Mouse (Mus musculus) midbrain, embryonic 13.5 days (tissue): Measurements from ENCODE around the gene 1500009C09Rik. TPM values are rescaled to one million over a fixed set of nuclear protein-coding genes. Genes with fewer than 3 reads are reported as not detected.

Experiments used
- ATAC-seq: fragments of 200-750 bp; cut with Nextera tagmentation; 2 replicates; pipeline ENCODE4 v1.8.0; 2017; ENCODE audit warnings: mild to moderate bottlenecking, moderate TSS enrichment, moderate library complexity
- H3K27ac ChIP-seq: fragments of 300-500 bp; sonication (generic); 2 replicates; pipeline ENCODE4 v1.5.1; 2015; ENCODE audit warnings: inconsistent platforms, mild to moderate bottlenecking, moderate library complexity
- H3K27me3 ChIP-seq: fragments of 300-500 bp; sonication (generic); 2 replicates; pipeline ENCODE4 v1.6.1; 2015; ENCODE audit warnings: mild to moderate bottlenecking, inconsistent platforms
- H3K36me3 ChIP-seq: fragments of 300-500 bp; sonication (generic); 2 replicates; pipeline ENCODE4 v1.6.1; 2015; ENCODE audit warnings: mild to moderate bottlenecking, inconsistent platforms
- H3K4me1 ChIP-seq: fragments of 300-500 bp; sonication (generic); replicated peaks from 2 replicates; pipeline ENCODE4 v1.6.1; 2015; ENCODE audit warnings: inconsistent platforms
- H3K4me2 ChIP-seq: fragments of 300-500 bp; sonication (generic); replicated peaks from 2 replicates; pipeline ENCODE4 v1.6.1; 2015; ENCODE audit warnings: moderate library complexity, mild to moderate bottlenecking, inconsistent platforms
- H3K4me3 ChIP-seq: fragments of 300-500 bp; sonication (generic); replicated peaks from 2 replicates; pipeline ENCODE4 v1.5.1; 2015; ENCODE audit warnings: mild to moderate bottlenecking, inconsistent platforms
- H3K9ac ChIP-seq: fragments of 300-500 bp; sonication (generic); replicated peaks from 2 replicates; pipeline ENCODE4 v1.6.1; 2015; ENCODE audit warnings: mild to moderate bottlenecking, inconsistent platforms
- H3K9me3 ChIP-seq: fragments of 300-500 bp; sonication (generic); 2 replicates; pipeline ENCODE4 v1.6.1; 2016; ENCODE audit warnings: mild to moderate bottlenecking, inconsistent platforms
- WGBS: fragments of 180-500 bp; shearing (Covaris S2); methylation state at CpG from one replicate; pipeline ENCODE4 v1.1.7; 2015; 5-methylcytosine and 5-hydroxymethylcytosine counted together
- polyA plus RNA-seq: library from polyadenylated mRNA; unstranded; fragments of >200 nt; fragmentation: Nextera tagmentation; extraction: Ambion mirVana; gene quantifications from 2 replicates; pipeline ENCODE4 v1.2.1, GENCODE M21; 2015

The 1500009C09Rik gene
- polyA plus RNA-seq, 1 experiment from 2014 or later, result 9.7 TPM

DNA sequence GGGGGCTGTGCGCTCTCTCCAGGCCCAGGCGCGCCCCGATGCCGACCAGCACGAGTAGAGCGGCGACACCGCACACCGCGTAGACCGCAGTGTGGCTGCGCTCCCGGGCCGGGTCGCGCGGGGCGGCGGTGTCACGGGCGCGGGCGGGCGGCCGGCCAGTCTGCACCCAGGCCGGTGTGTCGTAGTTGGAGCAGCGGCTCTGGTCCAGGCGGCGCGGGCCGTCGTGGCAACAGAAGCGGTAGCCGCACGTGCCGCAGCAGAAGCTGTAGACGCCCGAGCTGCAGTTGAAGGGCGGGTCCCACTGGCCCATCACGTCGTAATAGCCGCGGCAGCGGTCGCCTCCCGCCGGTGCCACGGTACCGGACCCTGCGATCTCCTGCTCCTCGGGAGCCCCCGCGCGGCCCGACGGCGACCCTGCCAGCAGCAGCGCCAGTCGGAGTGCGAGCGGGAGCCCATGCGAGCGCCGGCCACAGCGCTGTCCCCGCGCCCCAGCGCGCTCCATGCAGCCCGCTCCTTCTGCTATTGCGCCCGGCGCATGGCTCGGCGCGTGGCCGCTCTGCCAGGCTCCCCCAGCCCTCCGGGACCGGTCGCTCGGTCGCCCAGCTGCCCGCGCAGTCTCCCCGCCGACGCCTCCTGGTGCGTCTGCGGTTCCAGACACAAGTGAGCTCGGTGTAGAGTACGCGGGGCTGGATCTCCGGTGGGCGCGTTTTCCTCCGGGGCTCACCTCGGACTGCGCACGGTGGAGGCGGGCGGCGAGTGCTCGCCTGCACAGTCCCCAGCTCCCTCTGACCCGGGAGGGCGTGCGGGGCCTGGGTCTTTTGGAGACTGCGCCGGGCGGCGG, 40.1 kb upstream of the 1500009C09Rik start:
- peaks cover 41% of the 10 kb centered on the region for H3K4me1 ChIP-seq
- peak overlapping the region; percentile 42 for H3K4me3 ChIP-seq
- H3K36me3 ChIP-seq, result no peaks in the 10 kb centered on the region
- no peak overlapping the region for H3K27ac ChIP-seq
- ATAC-seq, result peak; percentile 49
- H3K9me3 ChIP-seq, result no peaks in the 10 kb centered on the region
- peak overlapping the region; percentile 61 for H3K4me2 ChIP-seq
- peaks cover 95% of the 10 kb centered on the region for H3K27me3 ChIP-seq
- under 1% methylated on average over 110 of the region's 112 CpGs for WGBS
- peak overlapping the region; percentile 55 for H3K9ac ChIP-seq

DNA sequence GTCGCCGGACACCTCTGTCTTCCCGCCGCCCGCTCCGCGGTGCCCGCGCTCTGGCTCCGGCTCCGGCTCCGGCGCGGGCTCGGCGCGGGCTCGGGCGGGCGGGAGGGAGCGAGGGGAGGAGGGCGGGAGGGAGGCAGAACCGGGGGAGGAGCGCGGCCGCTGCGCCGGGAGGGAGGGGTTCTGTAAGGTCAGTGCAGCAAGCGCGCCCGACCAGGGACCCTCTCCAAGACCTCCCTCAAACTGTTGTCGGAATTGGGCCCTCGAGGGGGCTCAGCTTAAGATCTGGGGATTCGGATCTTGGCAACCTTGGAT, 39.5 kb upstream of the 1500009C09Rik start, which contains the start of gene Shisa8:
Gene Shisa8, minus strand, starts transcription at position 64 of the 312 bp plus-strand sequence.
- Histone ChIP-seq H3K27me3 (peaks cover 89% of the 10 kb centered on the region), H3K9ac (peak within 1 kb of the TSS; percentile 55), H3K4me3 (peak within 1 kb of the TSS; percentile 42), H3K4me1 (peaks cover 38% of the 10 kb centered on the region), H3K9me3 (no peaks in the 10 kb centered on the region), H3K36me3 (no peaks in the 10 kb centered on the region), H3K27ac (no peak within 1 kb of the TSS), H3K4me2 (peak within 1 kb of the TSS; percentile 61)
- no peak for ATAC-seq
- WGBS, result 1% methylated on average over 31 of the region's 34 CpGs

DNA sequence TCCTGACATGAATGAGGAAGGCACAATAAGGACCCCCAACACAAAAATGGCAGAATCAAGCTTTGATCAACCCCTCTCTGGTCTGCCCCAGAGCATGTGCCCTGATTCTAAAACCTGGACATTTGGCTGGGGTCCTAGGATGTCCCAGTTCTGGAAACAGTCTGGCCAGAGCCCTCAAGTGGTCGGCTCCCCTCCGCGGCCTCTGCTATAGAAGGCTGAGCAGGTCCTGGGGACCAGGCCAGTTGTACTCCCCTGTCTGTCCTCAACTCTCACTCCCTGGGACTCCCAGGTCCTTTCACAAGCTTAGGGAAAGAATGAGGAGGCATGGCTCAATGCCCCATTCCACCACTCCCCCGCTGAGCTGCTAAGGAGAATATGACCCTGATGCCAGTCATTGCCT, 39.0 kb upstream of the 1500009C09Rik start:
- Histone ChIP-seq H3K4me3 (no peak overlapping the region), H3K4me1 (peaks cover 36% of the 10 kb centered on the region), H3K36me3 (no peaks in the 10 kb centered on the region), H3K27me3 (peaks cover 87% of the 10 kb centered on the region), H3K27ac (no peak overlapping the region), H3K4me2 (no peak overlapping the region; the same call in 1 of the 2 replicates), H3K9ac (no peak overlapping the region), H3K9me3 (no peaks in the 10 kb centered on the region)
- ATAC-seq, result no peak
- 17% methylated on average over 4 of the region's 4 CpGs for WGBS

DNA sequence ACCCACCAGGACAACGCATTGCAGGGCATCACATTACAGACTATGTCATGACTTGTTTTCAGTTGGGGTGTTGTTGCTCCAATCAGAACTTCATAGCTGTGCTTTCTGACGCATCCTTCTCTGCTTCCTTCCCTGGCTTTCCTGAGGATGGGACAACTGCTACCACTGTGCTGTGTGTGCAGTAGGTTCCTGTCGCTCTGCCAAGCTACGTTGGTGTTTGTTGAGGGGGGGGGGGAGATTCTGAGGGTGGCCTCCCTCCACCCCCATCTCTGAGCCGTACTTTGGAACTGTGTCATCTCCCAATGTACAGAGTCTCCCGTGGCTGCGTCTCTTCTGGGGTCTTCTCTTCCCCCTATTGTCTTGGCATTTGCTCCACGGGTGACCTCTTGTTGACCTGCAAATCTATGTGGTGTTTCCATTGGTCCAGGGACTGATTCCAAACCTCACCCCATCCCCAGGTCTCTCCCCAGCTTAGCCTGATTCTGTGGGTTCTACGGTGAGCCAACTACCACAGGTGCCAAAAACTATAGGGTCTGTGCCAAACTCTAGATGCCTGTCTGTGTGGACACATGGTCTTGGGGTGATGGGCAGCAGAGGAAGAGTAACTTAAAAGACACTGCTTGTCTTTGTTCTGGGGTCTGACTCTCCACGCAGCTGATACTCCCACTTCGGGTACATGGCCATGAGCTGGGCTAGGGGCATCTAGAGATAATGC, 36.7 kb upstream of the 1500009C09Rik start:
- no peaks in the 10 kb centered on the region for H3K36me3 ChIP-seq
- no peak overlapping the region for H3K4me2 ChIP-seq
- H3K4me3 ChIP-seq, result no peak overlapping the region
- H3K27me3 ChIP-seq, result peaks cover 64% of the 10 kb centered on the region
- peaks cover 42% of the 10 kb centered on the region for H3K4me1 ChIP-seq
- 32% methylated on average over 11 of the region's 11 CpGs for WGBS
- no peaks in the 10 kb centered on the region for H3K9me3 ChIP-seq
- no peak overlapping the region for H3K9ac ChIP-seq
- no peak overlapping the region for H3K27ac ChIP-seq
- ATAC-seq, result no peak

DNA sequence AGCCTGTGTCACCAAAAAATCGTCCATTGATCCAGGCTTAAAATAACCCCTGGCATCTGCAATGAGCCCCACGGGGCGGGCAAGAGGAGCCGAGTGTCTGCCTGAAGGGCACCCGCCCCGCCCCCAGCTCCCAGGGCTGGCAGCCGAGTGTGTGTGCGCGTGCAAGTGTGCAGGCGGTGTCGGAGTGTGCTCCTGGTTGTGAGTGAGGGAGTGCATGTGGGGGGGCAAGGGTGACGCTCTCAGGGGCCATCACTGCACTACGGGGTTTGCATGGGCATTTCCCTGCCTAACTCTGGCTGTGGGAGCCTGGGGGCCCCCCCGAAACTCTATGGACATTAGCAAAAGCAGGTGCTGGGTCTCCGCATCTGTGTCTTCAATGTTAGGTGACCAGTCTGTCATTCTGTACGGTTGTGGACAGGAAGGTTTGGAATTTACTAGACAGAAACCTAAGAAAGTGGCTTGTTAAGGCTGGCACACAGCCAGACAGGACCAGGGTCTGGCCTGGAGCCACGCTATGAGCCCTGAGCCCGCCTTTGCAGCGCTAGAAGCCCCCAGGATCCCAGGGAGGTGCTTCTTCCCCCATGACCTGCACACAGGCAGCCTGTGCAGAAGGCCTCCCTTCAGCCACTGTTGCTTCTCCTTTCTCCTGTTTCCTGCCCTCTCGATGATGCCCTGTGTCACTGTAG, 35.9 kb upstream of the 1500009C09Rik start:
- Histone ChIP-seq H3K27me3 (peaks cover 56% of the 10 kb centered on the region), H3K9me3 (no peaks in the 10 kb centered on the region), H3K36me3 (no peaks in the 10 kb centered on the region), H3K9ac (no peak overlapping the region), H3K4me1 (peaks cover 42% of the 10 kb centered on the region), H3K4me2 (no peak overlapping the region), H3K27ac (no peak overlapping the region), H3K4me3 (no peak overlapping the region)
- ATAC-seq, result no peak
- 43% methylated on average over 20 of the region's 20 CpGs for WGBS

DNA sequence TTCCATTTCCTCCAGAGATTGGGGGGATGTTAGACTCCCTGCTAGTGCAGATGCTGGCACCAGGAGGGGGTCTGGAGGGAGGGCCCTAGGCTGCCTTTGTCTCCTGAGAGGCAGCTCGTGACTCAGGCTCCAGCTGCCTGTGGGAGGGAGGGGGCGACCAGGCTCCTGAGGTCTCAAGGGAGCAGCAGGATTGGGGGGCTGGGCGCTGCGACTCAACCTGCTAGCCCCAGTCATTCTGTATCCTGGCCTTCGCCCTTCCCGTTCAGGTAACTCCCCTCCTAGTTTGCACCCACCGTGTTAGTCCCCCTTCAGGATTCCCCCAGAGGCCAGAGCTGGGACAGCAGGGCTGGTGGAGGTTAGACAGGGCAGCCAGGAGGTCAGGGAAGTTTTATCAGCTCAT, 35.2 kb upstream of the 1500009C09Rik start:
- 8% methylated on average over 7 of the region's 7 CpGs for WGBS
- Histone ChIP-seq H3K27me3 (peaks cover 48% of the 10 kb centered on the region), H3K4me3 (no peak overlapping the region), H3K9me3 (no peaks in the 10 kb centered on the region), H3K36me3 (no peaks in the 10 kb centered on the region), H3K9ac (no peak overlapping the region), H3K4me1 (peaks cover 35% of the 10 kb centered on the region), H3K4me2 (no peak overlapping the region), H3K27ac (no peak overlapping the region)
- no peak for ATAC-seq

DNA sequence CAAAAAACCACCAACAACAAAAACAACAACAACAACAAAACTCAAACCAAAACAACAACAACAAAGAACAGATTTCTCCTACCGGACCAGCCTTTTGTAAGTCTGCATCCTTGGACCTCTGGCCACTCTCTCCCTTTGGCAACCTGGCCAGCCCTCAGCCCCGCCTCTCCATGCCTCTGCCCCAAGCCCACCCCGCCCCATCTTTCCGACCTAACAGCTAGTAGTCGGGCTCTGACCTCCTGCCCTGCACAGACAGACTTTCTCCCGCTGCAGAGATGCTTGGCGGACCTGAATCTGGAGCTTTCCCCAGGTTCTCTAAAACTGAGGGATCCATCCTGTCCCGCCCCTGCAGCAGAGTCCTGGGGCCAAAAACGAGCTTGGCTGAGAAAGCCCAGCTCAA, 34.2 kb upstream of the 1500009C09Rik start:
- H3K4me1 ChIP-seq, result peaks cover 26% of the 10 kb centered on the region
- no peaks in the 10 kb centered on the region for H3K9me3 ChIP-seq
- H3K27me3 ChIP-seq, result peaks cover 42% of the 10 kb centered on the region
- H3K27ac ChIP-seq, result no peak overlapping the region
- H3K4me2 ChIP-seq, result no peak overlapping the region
- no peaks in the 10 kb centered on the region for H3K36me3 ChIP-seq
- no peak for ATAC-seq
- WGBS, result 26% methylated on average over 9 of the region's 9 CpGs
- no peak overlapping the region for H3K9ac ChIP-seq
- no peak overlapping the region for H3K4me3 ChIP-seq

DNA sequence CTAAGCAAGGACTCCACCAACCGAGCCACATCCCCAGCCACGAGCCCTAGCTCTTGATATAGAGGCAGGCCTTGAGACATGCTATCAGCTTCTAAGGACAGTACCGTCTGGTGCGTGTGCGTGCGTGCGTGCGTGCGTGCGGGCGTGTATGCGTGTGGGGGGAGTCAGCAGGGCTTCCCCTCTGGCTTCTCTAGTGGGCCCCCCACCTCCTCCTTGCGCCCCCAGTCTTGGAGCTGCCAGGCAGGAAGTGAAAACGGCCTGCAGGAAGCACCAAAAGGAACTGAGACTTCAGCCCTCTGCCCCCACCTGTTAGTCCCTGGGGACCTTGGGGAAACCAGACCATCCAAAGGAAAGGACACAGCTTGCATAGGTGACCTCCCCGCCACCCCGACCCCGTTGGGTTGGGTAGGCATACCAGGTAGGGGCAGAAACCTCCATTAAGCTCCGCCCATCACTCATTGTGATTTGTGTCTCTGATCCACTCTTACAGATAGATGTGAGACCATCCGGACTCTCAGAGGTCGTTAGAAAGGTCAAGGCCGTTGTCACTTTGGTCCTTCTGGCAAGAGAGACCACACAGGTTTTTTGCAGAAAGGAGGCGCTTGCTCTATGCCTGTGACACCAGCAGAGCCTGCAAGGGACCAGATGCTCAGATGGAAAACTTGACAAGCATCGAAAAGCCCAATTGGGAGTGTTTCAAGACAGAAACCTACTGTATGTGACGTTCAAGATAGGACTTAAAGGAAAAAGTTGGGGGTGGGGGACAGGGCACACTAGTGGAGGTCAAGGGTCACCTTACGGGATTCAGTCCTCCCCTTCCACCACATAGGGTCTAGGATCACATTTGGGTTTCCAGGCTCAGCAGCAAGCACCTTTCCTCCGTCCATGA, 33.2 kb upstream of the 1500009C09Rik start:
- no peak overlapping the region for H3K9ac ChIP-seq
- H3K4me3 ChIP-seq, result no peak overlapping the region
- H3K27ac ChIP-seq, result no peak overlapping the region
- no peak overlapping the region for H3K4me2 ChIP-seq
- peaks cover 38% of the 10 kb centered on the region for H3K27me3 ChIP-seq
- no peaks in the 10 kb centered on the region for H3K36me3 ChIP-seq
- H3K9me3 ChIP-seq, result no peaks in the 10 kb centered on the region
- no peak for ATAC-seq
- WGBS, result 84% methylated on average over 26 of the region's 26 CpGs
- peaks cover 31% of the 10 kb centered on the region for H3K4me1 ChIP-seq

DNA sequence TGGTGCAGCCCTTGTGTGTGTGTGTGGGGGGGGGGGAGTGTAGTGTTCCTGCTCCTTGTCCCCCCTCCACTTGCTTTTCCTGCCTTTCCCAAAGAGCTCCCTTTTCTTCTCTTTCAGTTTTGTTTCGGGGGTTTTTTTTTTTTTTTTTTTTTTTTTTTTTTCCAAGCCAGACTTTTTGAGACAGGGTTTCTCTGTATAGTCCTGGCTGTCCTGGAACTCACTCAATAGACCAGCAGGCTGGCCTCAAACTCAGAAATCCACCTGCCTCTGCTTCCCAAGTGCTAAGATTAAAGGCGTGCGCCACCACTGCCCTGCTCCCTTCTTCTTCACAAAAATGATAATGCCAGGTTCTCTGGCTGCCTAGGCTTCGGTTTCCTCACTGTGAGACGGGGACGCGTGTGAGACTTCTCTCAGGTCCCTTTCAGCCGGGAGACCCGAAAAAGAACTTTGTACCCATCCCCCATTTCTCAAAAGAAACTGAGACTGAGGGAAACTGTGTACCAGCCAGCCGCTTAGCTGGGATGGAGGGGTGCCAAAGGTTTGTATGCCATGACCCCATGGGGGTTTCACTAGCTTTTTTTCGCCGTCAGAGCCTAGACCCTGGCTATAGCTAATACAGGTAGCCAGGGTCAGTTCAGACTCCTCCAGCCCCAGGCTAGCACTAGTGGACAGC, 32.1 kb upstream of the 1500009C09Rik start:
- no peak overlapping the region for H3K9ac ChIP-seq
- peaks cover 40% of the 10 kb centered on the region for H3K27me3 ChIP-seq
- ATAC-seq, result no peak
- no peak overlapping the region for H3K27ac ChIP-seq
- 56% methylated on average over 12 of the region's 12 CpGs for WGBS
- H3K36me3 ChIP-seq, result no peaks in the 10 kb centered on the region
- H3K4me1 ChIP-seq, result peaks cover 38% of the 10 kb centered on the region
- no peaks in the 10 kb centered on the region for H3K9me3 ChIP-seq
- no peak overlapping the region for H3K4me2 ChIP-seq
- no peak overlapping the region for H3K4me3 ChIP-seq

DNA sequence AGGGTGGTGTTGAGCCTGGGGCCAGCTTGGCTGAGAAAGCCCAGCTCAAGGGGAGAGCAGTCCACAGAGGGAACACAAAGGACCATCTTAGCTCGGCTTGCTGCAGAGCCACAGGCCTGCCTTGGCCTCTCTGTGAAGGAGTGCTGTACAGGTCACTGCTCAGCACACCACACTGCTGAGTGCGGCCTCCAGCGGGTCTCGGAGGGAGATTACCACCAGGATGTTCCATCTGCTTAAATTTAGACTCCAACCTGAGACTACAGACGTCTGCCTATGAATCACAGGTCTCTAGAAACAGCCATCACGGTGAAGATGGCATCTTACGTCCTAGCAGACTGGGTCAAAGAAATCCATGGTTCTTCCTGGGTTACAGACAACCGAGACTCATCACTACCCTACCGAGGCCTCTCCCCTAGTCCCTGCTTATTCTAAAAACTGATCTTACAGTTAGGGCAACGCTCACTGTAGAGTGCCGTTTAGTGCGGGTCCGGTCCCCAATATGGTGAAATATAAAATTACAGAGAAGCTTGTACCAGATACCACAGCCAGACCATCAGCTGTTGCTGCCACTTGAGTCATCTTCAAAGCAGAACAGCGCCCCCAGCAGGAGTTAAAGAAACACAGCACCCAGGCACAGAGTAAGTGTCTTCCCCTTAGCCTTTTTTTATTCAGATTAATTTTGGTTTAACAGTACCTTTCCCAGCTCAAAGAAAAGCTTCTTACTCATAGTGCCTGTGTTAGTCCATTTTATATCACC, 30.9 kb upstream of the 1500009C09Rik start:
- ATAC-seq, result no peak
- Histone ChIP-seq H3K36me3 (no peaks in the 10 kb centered on the region), H3K4me3 (no peak overlapping the region), H3K27ac (no peak overlapping the region), H3K9me3 (no peaks in the 10 kb centered on the region), H3K4me2 (no peak overlapping the region), H3K9ac (no peak overlapping the region), H3K27me3 (peaks cover 34% of the 10 kb centered on the region), H3K4me1 (peaks cover 34% of the 10 kb centered on the region)
- WGBS, result 68% methylated on average over 14 of the region's 14 CpGs
